Mouse (Mus musculus) lung, postnatal 0 days (tissue): ENCODE measurements around the gene Ttll3.

Experiments used
- CTCF ChIP-seq: IDR thresholded peaks from 2 replicates; pipeline ENCODE4 v1.5.1; 2016; ENCODE audit warnings: antibody characterized with exemption, mild to moderate bottlenecking
- EP300 ChIP-seq: IDR thresholded peaks from 2 replicates; pipeline ENCODE4 v1.6.1; 2016; ENCODE audit warnings: antibody characterized with exemption, mild to moderate bottlenecking, control low read depth

- TF ChIP-seq CTCF (no peak), EP300 (no peak)
Observed at GRCm38 (mm10) chr6:113440686-113441085, 51.6 kb downstream of the Ttll3 start.
